Mouse (Mus musculus): ENCODE results near the gene Aimp1. TPM values are rescaled to one million over a fixed set of nuclear protein-coding genes. Genes with fewer than 3 reads are reported as not detected.
A peak's percentile ranks its signal among the peaks of the same experiment; 100 is the strongest.

Aimp1 gene
- polyA plus RNA-seq, 1 experiment from 2014 or later: 74.9 TPM

- Histone ChIP-seq H3K9me3 (ENCODE audit: control insufficient read depth, low read length) (no peaks in the 10 kb centered on the region), H3K4me3 (ENCODE audit: low read depth, low read length) (no peak overlapping the region), H3K36me3 (ENCODE audit: control insufficient read depth, insufficient read depth, low read length) (peaks cover 31% of the 10 kb centered on the region), H3K9ac (ENCODE audit: low read depth, low read length) (no peak overlapping the region), H3K4me1 (ENCODE audit: control insufficient read depth, insufficient read depth, low read length) (peaks cover under 1% of the 10 kb centered on the region; the same call in 1 of the 2 replicates), H3K27ac (replicated peaks; ENCODE audit: low read depth, low read length) (no peak overlapping the region), H3K4me2 (ENCODE audit: low read depth, low read length) (no peak overlapping the region), H3K27me3 (replicated peaks; ENCODE audit: control insufficient read depth, insufficient read depth, low read length) (no peaks in the 10 kb centered on the region)
- DNase-seq (ENCODE audit: low spot score) (no peak), ATAC-seq (ENCODE audit: low read depth) (no peak)
- WGBS: 81% methylated on average over 2 of the region's 2 CpGs
Measured at GRCm38 (mm10) chr3:132677494-132677893, 6.7 kb downstream of the Aimp1 start.

GRCm38 (mm10) chr3:132655955-132656354 is 28.2 kb downstream of the Aimp1 start:
- WGBS: 77% methylated on average over 2 of the region's 2 CpGs
- H3K4me1 ChIP-seq (ENCODE audit: control insufficient read depth, insufficient read depth, low read length): no peaks in the 10 kb centered on the region
- H3K4me3 ChIP-seq (ENCODE audit: low read depth, low read length): no peak overlapping the region

GRCm38 (mm10) chr3:132653959-132654358 is 30.2 kb downstream of the Aimp1 start:
- DNase-seq (ENCODE audit: low spot score) (no peak), ATAC-seq (ENCODE audit: low read depth) (no peak)
- Histone ChIP-seq H3K9me3 (ENCODE audit: control insufficient read depth, low read length) (no peaks in the 10 kb centered on the region), H3K4me2 (ENCODE audit: low read depth, low read length) (no peak overlapping the region), H3K9ac (ENCODE audit: low read depth, low read length) (no peak overlapping the region), H3K4me3 (ENCODE audit: low read depth, low read length) (no peak overlapping the region), H3K27me3 (replicated peaks; ENCODE audit: control insufficient read depth, insufficient read depth, low read length) (no peaks in the 10 kb centered on the region), H3K36me3 (ENCODE audit: control insufficient read depth, insufficient read depth, low read length) (peaks cover 6% of the 10 kb centered on the region), H3K4me1 (ENCODE audit: control insufficient read depth, insufficient read depth, low read length) (no peaks in the 10 kb centered on the region), H3K27ac (replicated peaks; ENCODE audit: low read depth, low read length) (no peak overlapping the region)
- 91% methylated on average over 7 of the region's 7 CpGs for WGBS

More at GRCm38 (mm10) chr3:132655955-132656354, 28.2 kb downstream of the Aimp1 start:
- Histone ChIP-seq H3K27ac (replicated peaks; ENCODE audit: low read depth, low read length) (no peak overlapping the region), H3K9ac (ENCODE audit: low read depth, low read length) (no peak overlapping the region), H3K27me3 (replicated peaks; ENCODE audit: control insufficient read depth, insufficient read depth, low read length) (no peaks in the 10 kb centered on the region), H3K9me3 (ENCODE audit: control insufficient read depth, low read length) (no peaks in the 10 kb centered on the region), H3K36me3 (ENCODE audit: control insufficient read depth, insufficient read depth, low read length) (peaks cover 26% of the 10 kb centered on the region), H3K4me2 (ENCODE audit: low read depth, low read length) (no peak overlapping the region)
- DNase-seq (ENCODE audit: low spot score): no peak
- ATAC-seq (ENCODE audit: low read depth): no peak

GRCm38 (mm10) chr3:132651776-132652175 is 32.4 kb downstream of the Aimp1 start:
- Histone ChIP-seq H3K27me3 (replicated peaks; ENCODE audit: control insufficient read depth, insufficient read depth, low read length) (no peaks in the 10 kb centered on the region), H3K4me1 (ENCODE audit: control insufficient read depth, insufficient read depth, low read length) (no peaks in the 10 kb centered on the region), H3K27ac (replicated peaks; ENCODE audit: low read depth, low read length) (no peak overlapping the region), H3K9ac (ENCODE audit: low read depth, low read length) (no peak overlapping the region), H3K4me3 (ENCODE audit: low read depth, low read length) (no peak overlapping the region), H3K9me3 (ENCODE audit: control insufficient read depth, low read length) (no peaks in the 10 kb centered on the region), H3K4me2 (ENCODE audit: low read depth, low read length) (no peak overlapping the region), H3K36me3 (ENCODE audit: control insufficient read depth, insufficient read depth, low read length) (no peaks in the 10 kb centered on the region)
- peak; percentile 82 for DNase-seq (ENCODE audit: low spot score)
- ATAC-seq (ENCODE audit: low read depth): no peak
- 61% methylated on average over 3 of the region's 3 CpGs for WGBS

- Histone ChIP-seq H3K27me3 (replicated peaks; ENCODE audit: control insufficient read depth, insufficient read depth, low read length) (no peaks in the 10 kb centered on the region), H3K9ac (ENCODE audit: low read depth, low read length) (no peak overlapping the region), H3K4me1 (ENCODE audit: control insufficient read depth, insufficient read depth, low read length) (no peaks in the 10 kb centered on the region), H3K27ac (replicated peaks; ENCODE audit: low read depth, low read length) (no peak overlapping the region), H3K4me2 (ENCODE audit: low read depth, low read length) (no peak overlapping the region), H3K9me3 (ENCODE audit: control insufficient read depth, low read length) (no peaks in the 10 kb centered on the region), H3K36me3 (ENCODE audit: control insufficient read depth, insufficient read depth, low read length) (no peaks in the 10 kb centered on the region), H3K4me3 (ENCODE audit: low read depth, low read length) (no peak overlapping the region)
- no peak for ATAC-seq (ENCODE audit: low read depth)
- 79% methylated on average over 5 of the region's 5 CpGs for WGBS
- DNase-seq (ENCODE audit: low spot score): no peak
Measured at GRCm38 (mm10) chr3:132650191-132650590, 34.0 kb downstream of the Aimp1 start.

GRCm38 (mm10) chr3:132649368-132649767 is 34.8 kb downstream of the Aimp1 start:
- H3K27ac ChIP-seq (replicated peaks; ENCODE audit: low read depth, low read length): no peak overlapping the region
- no peaks in the 10 kb centered on the region for H3K36me3 ChIP-seq (ENCODE audit: control insufficient read depth, insufficient read depth, low read length)
- H3K9ac ChIP-seq (ENCODE audit: low read depth, low read length): no peak overlapping the region
- no peaks in the 10 kb centered on the region for H3K27me3 ChIP-seq (replicated peaks; ENCODE audit: control insufficient read depth, insufficient read depth, low read length)
- H3K4me3 ChIP-seq (ENCODE audit: low read depth, low read length): no peak overlapping the region
- no peak overlapping the region for H3K4me2 ChIP-seq (ENCODE audit: low read depth, low read length)
- 82% methylated on average over 7 of the region's 7 CpGs for WGBS
- no peak for DNase-seq (ENCODE audit: low spot score)
- H3K4me1 ChIP-seq (ENCODE audit: control insufficient read depth, insufficient read depth, low read length): no peaks in the 10 kb centered on the region
- ATAC-seq (ENCODE audit: low read depth): no peak
- H3K9me3 ChIP-seq (ENCODE audit: control insufficient read depth, low read length): no peaks in the 10 kb centered on the region

GRCm38 (mm10) chr3:132646814-132647213 is 37.4 kb downstream of the Aimp1 start:
- Histone ChIP-seq H3K4me3 (ENCODE audit: low read depth, low read length) (no peak overlapping the region), H3K9ac (ENCODE audit: low read depth, low read length) (no peak overlapping the region), H3K9me3 (ENCODE audit: control insufficient read depth, low read length) (no peaks in the 10 kb centered on the region), H3K27ac (replicated peaks; ENCODE audit: low read depth, low read length) (no peak overlapping the region), H3K4me1 (ENCODE audit: control insufficient read depth, insufficient read depth, low read length) (no peaks in the 10 kb centered on the region), H3K27me3 (replicated peaks; ENCODE audit: control insufficient read depth, insufficient read depth, low read length) (no peaks in the 10 kb centered on the region), H3K4me2 (ENCODE audit: low read depth, low read length) (no peak overlapping the region), H3K36me3 (ENCODE audit: control insufficient read depth, insufficient read depth, low read length) (no peaks in the 10 kb centered on the region)
- 47% methylated on average over 1 of the region's 1 CpGs for WGBS
- DNase-seq (ENCODE audit: low spot score) (no peak), ATAC-seq (ENCODE audit: low read depth) (no peak)

GRCm38 (mm10) chr3:132644071-132644470 is 40.1 kb downstream of the Aimp1 start:
- 80% methylated on average over 4 of the region's 4 CpGs for WGBS
- H3K9ac ChIP-seq (ENCODE audit: low read depth, low read length): no peak overlapping the region
- H3K4me3 ChIP-seq (ENCODE audit: low read depth, low read length): no peak overlapping the region
- ATAC-seq (ENCODE audit: low read depth): no peak
- no peaks in the 10 kb centered on the region for H3K9me3 ChIP-seq (ENCODE audit: control insufficient read depth, low read length)
- no peak overlapping the region for H3K27ac ChIP-seq (replicated peaks; ENCODE audit: low read depth, low read length)
- no peak for DNase-seq (ENCODE audit: low spot score)
- H3K27me3 ChIP-seq (replicated peaks; ENCODE audit: control insufficient read depth, insufficient read depth, low read length): no peaks in the 10 kb centered on the region
- no peaks in the 10 kb centered on the region for H3K4me1 ChIP-seq (ENCODE audit: control insufficient read depth, insufficient read depth, low read length)
- no peaks in the 10 kb centered on the region for H3K36me3 ChIP-seq (ENCODE audit: control insufficient read depth, insufficient read depth, low read length)
- no peak overlapping the region for H3K4me2 ChIP-seq (ENCODE audit: low read depth, low read length)

GRCm38 (mm10) chr3:132637080-132637479 is 47.1 kb downstream of the Aimp1 start:
- no peak for ATAC-seq (ENCODE audit: low read depth)
- no peak overlapping the region for H3K4me3 ChIP-seq (ENCODE audit: low read depth, low read length)
- WGBS: 88% methylated on average over 3 of the region's 3 CpGs

More at GRCm38 (mm10) chr3:132637080-132637479, 47.1 kb downstream of the Aimp1 start:
- Histone ChIP-seq H3K4me2 (ENCODE audit: low read depth, low read length) (no peak overlapping the region), H3K27me3 (replicated peaks; ENCODE audit: control insufficient read depth, insufficient read depth, low read length) (no peaks in the 10 kb centered on the region), H3K4me1 (ENCODE audit: control insufficient read depth, insufficient read depth, low read length) (no peaks in the 10 kb centered on the region), H3K9ac (ENCODE audit: low read depth, low read length) (no peak overlapping the region), H3K36me3 (ENCODE audit: control insufficient read depth, insufficient read depth, low read length) (no peaks in the 10 kb centered on the region), H3K27ac (replicated peaks; ENCODE audit: low read depth, low read length) (no peak overlapping the region), H3K9me3 (ENCODE audit: control insufficient read depth, low read length) (no peaks in the 10 kb centered on the region)
- DNase-seq (ENCODE audit: low spot score): no peak
